Mouse (Mus musculus) bone marrow, adult 2 months (tissue): Measurements from ENCODE around the gene Pax8. TPM values are rescaled to one million over a fixed set of nuclear protein-coding genes. Genes with fewer than 3 reads are reported as not detected.

Experiments
- H3K27ac ChIP-seq: fragments of 200-500 bp; 2 replicates; pipeline ENCODE4 v1.5.1; 2012; ENCODE audit warnings: low read depth, mild to moderate bottlenecking, control low read depth, inconsistent platforms, low read length; ENCODE audit not compliant: control insufficient read depth, poor library complexity, insufficient read depth
- H3K4me1 ChIP-seq: fragments of 200-500 bp; 2 replicates; pipeline ENCODE4 v1.6.1; 2011; ENCODE audit warnings: low read length; ENCODE audit not compliant: control insufficient read depth, insufficient read depth
- H3K4me3 ChIP-seq: fragments of 200-500 bp; replicated peaks from 2 replicates; pipeline ENCODE3; 2011; ENCODE audit warnings: mild to moderate bottlenecking, low read depth, low read length, control low read depth; ENCODE audit not compliant: control insufficient read depth
- CTCF ChIP-seq: fragments of 200-500 bp; IDR thresholded peaks from 2 replicates; pipeline ENCODE4 v1.5.1; 2011; ENCODE audit warnings: low read length, control low read depth; ENCODE audit not compliant: control insufficient read depth, insufficient read depth
- POLR2A ChIP-seq: fragments of 200-500 bp; IDR thresholded peaks from 2 replicates; pipeline ENCODE4 v1.6.1; 2011; ENCODE audit warnings: low read depth, mild to moderate bottlenecking, control low read depth, low read length, borderline replicate concordance; ENCODE audit not compliant: control insufficient read depth
- WGBS: fragments of 180-500 bp; shearing (Covaris S2); methylation state at CpG from one replicate; pipeline ENCODE4 v1.1.7; 2018; 5-methylcytosine and 5-hydroxymethylcytosine counted together
- polyA plus RNA-seq: library from polyadenylated mRNA; stranded (reverse); fragments of >200 nt; gene quantifications from 2 replicates; pipeline ENCODE4 v1.2.4, GENCODE M21; 2011; ENCODE audit warnings: low replicate concordance; ENCODE audit not compliant: missing spikeins, insufficient read depth, insufficient read length

Gene Pax8
- 0.32 and 1.6 TPM in 2 replicates for polyA plus RNA-seq

DNA sequence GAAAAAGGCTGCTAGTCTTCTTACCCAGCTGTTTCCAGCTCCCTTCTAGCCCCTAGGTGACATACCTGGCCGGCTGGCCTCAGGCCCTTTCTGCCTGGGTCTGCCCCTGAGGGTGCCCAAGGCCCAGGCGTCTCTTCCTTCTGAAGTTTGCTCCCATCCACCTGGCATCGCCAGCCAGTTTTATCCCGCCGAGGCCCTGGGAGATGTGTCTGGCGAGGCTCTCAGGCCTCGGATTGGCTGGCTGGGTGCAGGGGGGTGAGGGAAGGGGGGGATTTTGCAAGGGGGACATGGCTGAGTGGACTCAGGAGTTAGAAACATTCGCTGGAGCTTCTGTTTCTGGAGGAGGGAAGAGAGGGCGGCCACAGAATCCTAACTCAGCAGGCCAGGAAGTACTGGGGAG, at the start of gene Pax8:
Pax8 (minus strand) TSS at position 180 of the 400 bp plus-strand sequence.
- Histone ChIP-seq H3K4me1 (no peaks in the 10 kb centered on the region), H3K27ac (no peak within 1 kb of the TSS), H3K4me3 (no peak within 1 kb of the TSS)
- WGBS: 55% methylated on average over 9 of the region's 9 CpGs
- no peak for TF ChIP-seq CTCF
- TF ChIP-seq POLR2A: no peak

DNA sequence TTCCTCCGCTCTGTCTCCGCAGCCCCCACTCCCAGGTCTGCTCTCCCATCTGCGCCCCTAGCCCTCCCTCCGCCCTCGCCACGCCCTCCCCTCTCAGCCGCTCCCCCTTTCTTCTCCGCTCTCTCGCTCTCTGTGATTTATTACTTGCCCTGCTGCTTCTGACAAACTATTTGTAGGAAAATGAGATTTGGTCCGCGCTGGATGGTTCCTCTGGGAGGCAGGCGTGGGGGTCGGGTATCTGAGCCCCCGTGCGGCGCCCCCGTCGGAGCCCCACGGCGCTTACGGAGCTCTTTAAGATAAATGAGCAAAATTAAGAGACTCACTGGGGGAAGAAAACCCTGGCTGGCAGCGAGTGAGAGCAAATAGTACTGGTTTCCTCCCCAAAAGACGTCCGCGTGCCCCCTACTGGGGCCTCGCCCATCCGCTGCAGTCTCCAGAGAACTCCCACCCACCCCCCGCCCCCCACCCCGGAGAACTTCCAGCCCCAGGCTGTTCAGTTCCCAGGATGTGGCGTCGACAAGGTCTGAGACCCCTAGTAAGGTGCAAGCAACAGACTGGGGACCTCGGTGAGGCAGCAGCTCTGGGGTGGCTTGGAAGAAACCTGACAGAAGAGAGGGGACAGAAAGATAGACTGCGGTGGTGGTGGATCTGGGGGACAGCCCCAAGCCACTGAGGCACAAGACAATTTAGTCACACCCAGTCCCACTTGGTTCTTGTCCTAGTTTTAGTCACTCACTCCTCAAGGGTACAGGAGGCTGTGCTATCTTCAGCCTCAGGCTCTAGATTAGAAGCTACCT, 46.2 kb upstream of the Pax8 start:
- no peak for TF ChIP-seq POLR2A
- no peak for TF ChIP-seq CTCF
- Histone ChIP-seq H3K4me1 (no peaks in the 10 kb centered on the region), H3K27ac (no peak overlapping the region), H3K4me3 (no peak overlapping the region)
- WGBS: 2% methylated on average over 33 of the region's 33 CpGs

DNA sequence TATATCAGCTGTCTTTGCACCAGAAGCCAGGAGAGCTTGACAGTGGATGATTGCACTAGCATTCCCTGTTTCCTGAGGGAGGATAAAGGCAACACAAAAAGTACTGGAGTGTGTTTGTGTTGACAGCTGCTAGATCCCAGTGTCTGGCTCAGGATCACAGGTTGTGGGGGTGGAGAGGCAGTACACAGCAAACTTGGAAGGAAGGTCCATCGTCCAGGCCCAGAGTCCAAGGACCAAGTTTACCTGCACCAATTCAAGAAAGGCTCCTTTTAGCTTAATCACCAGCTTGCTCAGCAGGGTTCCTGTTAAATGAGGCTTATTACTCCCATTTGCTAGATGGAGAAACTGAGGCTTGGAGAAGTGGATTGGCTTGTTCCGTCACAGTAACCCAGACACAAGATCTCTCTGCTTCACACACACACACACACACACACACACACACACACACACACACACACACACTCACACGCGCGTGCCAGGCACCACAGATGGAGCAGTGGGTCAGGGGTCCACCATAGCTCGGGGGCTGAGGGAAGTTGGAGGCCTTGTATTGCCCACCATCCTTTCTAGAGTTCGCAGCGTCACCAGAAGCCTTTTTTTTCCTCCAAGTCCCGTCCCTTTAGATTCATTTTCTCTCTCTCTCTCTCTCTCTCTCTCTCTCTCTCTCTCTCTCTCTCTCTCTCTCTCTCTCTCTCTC, 45.3 kb upstream of the Pax8 start:
- no peak for TF ChIP-seq CTCF
- no peak for TF ChIP-seq POLR2A
- H3K4me1 ChIP-seq: no peaks in the 10 kb centered on the region
- no peak overlapping the region for H3K4me3 ChIP-seq
- WGBS: 53% methylated on average over 9 of the region's 9 CpGs
- H3K27ac ChIP-seq: no peak overlapping the region

DNA sequence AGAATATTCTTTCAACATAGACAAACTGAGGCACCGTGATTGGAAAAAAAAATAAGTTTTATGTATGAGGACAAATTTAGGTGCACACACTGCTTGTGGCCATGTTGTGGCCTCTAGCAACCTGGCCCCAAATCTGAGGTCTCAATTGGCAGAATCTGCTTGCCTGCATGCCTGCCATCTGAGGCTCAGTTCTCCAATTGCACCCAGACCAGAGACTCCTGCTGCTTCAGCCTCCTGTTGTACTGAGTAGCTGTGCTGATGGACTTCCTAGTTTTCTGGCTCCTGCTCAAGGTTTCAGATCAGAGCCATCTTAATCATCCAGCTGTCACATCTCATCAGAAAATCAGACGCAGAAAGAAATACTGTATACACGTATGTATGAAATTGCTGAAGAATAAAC, 41.5 kb upstream of the Pax8 start:
- Histone ChIP-seq H3K4me3 (no peak overlapping the region), H3K4me1 (no peaks in the 10 kb centered on the region), H3K27ac (no peak overlapping the region)
- WGBS: 76% methylated on average over 3 of the region's 3 CpGs
- no peak for TF ChIP-seq POLR2A
- TF ChIP-seq CTCF: no peak

- Histone ChIP-seq H3K27ac (no peak overlapping the region), H3K4me1 (no peaks in the 10 kb centered on the region), H3K4me3 (no peak overlapping the region)
- TF ChIP-seq POLR2A (no peak), CTCF (no peak)
- 87% methylated on average over 3 of the region's 3 CpGs for WGBS
Observed at GRCm38 (mm10) chr2:24507359-24507758, 32.0 kb upstream of the Pax8 start.

DNA sequence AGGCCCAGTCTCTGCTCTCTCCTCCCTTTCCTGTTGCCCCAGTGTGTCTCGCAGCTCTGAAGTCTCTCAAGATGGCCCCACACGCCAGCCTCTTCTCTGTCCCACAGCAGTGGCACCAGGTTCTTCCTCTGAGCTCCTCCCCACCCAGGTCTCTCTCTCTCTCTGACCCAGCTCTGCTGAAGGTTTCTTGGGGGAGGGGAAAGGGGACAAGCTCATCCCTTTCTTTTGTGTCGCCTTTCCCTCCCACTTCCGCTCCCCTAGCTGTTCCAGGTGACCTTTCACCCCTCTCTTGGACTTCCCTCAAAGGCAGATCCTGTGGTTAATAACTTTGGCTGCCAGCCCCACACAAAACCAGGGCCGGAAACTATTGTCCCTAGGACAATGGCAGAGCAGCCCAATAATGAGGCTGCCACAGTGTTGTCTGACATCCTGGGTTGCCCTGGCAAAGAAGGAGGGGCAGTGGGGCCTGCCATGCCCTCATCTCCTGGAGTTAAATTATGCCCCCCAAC, 27.6 kb upstream of the Pax8 start:
- Histone ChIP-seq H3K4me3 (no peak overlapping the region), H3K27ac (no peak overlapping the region), H3K4me1 (no peaks in the 10 kb centered on the region)
- TF ChIP-seq CTCF (no peak), POLR2A (no peak)
- 57% methylated on average over 5 of the region's 5 CpGs for WGBS

- Histone ChIP-seq H3K27ac (no peak overlapping the region), H3K4me3 (no peak overlapping the region), H3K4me1 (no peaks in the 10 kb centered on the region; the same call in 1 of the 2 replicates)
- 83% methylated on average over 2 of the region's 2 CpGs for WGBS
- TF ChIP-seq POLR2A: no peak
- no peak for TF ChIP-seq CTCF
Observed at GRCm38 (mm10) chr2:24500921-24501320, 25.5 kb upstream of the Pax8 start.

DNA sequence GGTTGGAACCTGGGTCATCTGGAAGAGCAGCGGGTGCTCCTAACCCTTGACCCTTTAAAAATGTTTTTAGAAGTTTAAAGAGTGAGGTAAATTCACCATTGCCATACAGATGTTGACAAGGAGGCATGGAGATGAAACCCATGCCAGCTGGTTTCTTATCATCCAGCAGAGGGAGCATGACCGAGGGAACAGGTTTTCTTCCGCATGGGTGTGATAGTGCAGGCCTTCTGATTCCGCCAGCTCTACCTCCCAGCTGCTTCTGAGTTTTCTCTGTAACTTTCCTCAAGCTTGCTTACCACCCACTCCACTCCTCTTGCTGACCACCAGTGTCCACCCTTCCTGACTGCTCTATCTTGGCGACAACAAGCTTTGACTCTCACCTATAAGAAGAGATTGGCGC, 15.2 kb upstream of the Pax8 start:
- Histone ChIP-seq H3K27ac (no peak overlapping the region), H3K4me1 (no peaks in the 10 kb centered on the region), H3K4me3 (no peak overlapping the region)
- 45% methylated on average over 6 of the region's 6 CpGs for WGBS
- TF ChIP-seq CTCF (peak; percentile 17; the same call in 1 of the 2 replicates), POLR2A (no peak)
